Mouse (Mus musculus): ENCODE results near the gene Kcnd2. TPM values are rescaled to one million over a fixed set of nuclear protein-coding genes. Genes with fewer than 3 reads are reported as not detected.

The Kcnd2 gene
- polyA plus RNA-seq, 1 experiment from 2014 or later, result 1.2 TPM

- no peaks in the 10 kb centered on the region for H3K36me3 ChIP-seq (ENCODE audit: control insufficient read depth, insufficient read depth, low read length)
- H3K4me1 ChIP-seq (ENCODE audit: control insufficient read depth, insufficient read depth, low read length), result no peaks in the 10 kb centered on the region
- no peaks in the 10 kb centered on the region for H3K9me3 ChIP-seq (ENCODE audit: control insufficient read depth, low read length)
- no peak overlapping the region for H3K4me2 ChIP-seq (ENCODE audit: low read depth, low read length)
- no peak overlapping the region for H3K4me3 ChIP-seq (ENCODE audit: low read depth, low read length)
- 83% methylated on average over 2 of the region's 2 CpGs for WGBS
- no peak overlapping the region for H3K9ac ChIP-seq (ENCODE audit: low read depth, low read length)
- DNase-seq (ENCODE audit: low spot score) (no peak), ATAC-seq (ENCODE audit: low read depth) (no peak)
- H3K27me3 ChIP-seq (replicated peaks; ENCODE audit: control insufficient read depth, insufficient read depth, low read length), result no peaks in the 10 kb centered on the region
- H3K27ac ChIP-seq (replicated peaks; ENCODE audit: low read depth, low read length), result no peak overlapping the region
These were observed 273.2 kb downstream of the Kcnd2 start for GRCm38 (mm10) chr6:21488536-21488935.

GRCm38 (mm10) chr6:21502921-21503320, 287.6 kb downstream of the Kcnd2 start:
- Histone ChIP-seq H3K27me3 (replicated peaks; ENCODE audit: control insufficient read depth, insufficient read depth, low read length) (no peaks in the 10 kb centered on the region), H3K4me1 (ENCODE audit: control insufficient read depth, insufficient read depth, low read length) (no peaks in the 10 kb centered on the region), H3K4me2 (ENCODE audit: low read depth, low read length) (no peak overlapping the region), H3K27ac (replicated peaks; ENCODE audit: low read depth, low read length) (no peak overlapping the region), H3K4me3 (ENCODE audit: low read depth, low read length) (no peak overlapping the region), H3K9me3 (ENCODE audit: control insufficient read depth, low read length) (no peaks in the 10 kb centered on the region), H3K9ac (ENCODE audit: low read depth, low read length) (no peak overlapping the region), H3K36me3 (ENCODE audit: control insufficient read depth, insufficient read depth, low read length) (no peaks in the 10 kb centered on the region)
- DNase-seq (ENCODE audit: low spot score) (no peak), ATAC-seq (ENCODE audit: low read depth) (no peak)
- 73% methylated on average over 1 of the region's 1 CpGs for WGBS

GRCm38 (mm10) chr6:21510621-21511239, 295.4 kb downstream of the Kcnd2 start:
- peak; percentile 88 for DNase-seq (ENCODE audit: low spot score)

GRCm38 (mm10) chr6:21520351-21520750, 305.0 kb downstream of the Kcnd2 start:
- no peak overlapping the region for H3K4me2 ChIP-seq (ENCODE audit: low read depth, low read length)
- H3K9ac ChIP-seq (ENCODE audit: low read depth, low read length), result no peak overlapping the region
- no peak for ATAC-seq (ENCODE audit: low read depth)
- DNase-seq (ENCODE audit: low spot score), result no peak
- H3K27me3 ChIP-seq (replicated peaks; ENCODE audit: control insufficient read depth, insufficient read depth, low read length), result no peaks in the 10 kb centered on the region
- H3K27ac ChIP-seq (replicated peaks; ENCODE audit: low read depth, low read length), result no peak overlapping the region
- H3K4me3 ChIP-seq (ENCODE audit: low read depth, low read length), result no peak overlapping the region
- H3K36me3 ChIP-seq (ENCODE audit: control insufficient read depth, insufficient read depth, low read length), result no peaks in the 10 kb centered on the region
- H3K9me3 ChIP-seq (ENCODE audit: control insufficient read depth, low read length), result no peaks in the 10 kb centered on the region
- no peaks in the 10 kb centered on the region for H3K4me1 ChIP-seq (ENCODE audit: control insufficient read depth, insufficient read depth, low read length)
- WGBS, result 54% methylated on average over 1 of the region's 1 CpGs

More at GRCm38 (mm10) chr6:21510621-21511239, 295.4 kb downstream of the Kcnd2 start:
- H3K27me3 ChIP-seq (replicated peaks; ENCODE audit: control insufficient read depth, insufficient read depth, low read length), result no peaks in the 10 kb centered on the region
- no peak overlapping the region for H3K4me2 ChIP-seq (ENCODE audit: low read depth, low read length)
- no peaks in the 10 kb centered on the region for H3K36me3 ChIP-seq (ENCODE audit: control insufficient read depth, insufficient read depth, low read length)
- no peak for ATAC-seq (ENCODE audit: low read depth)
- H3K4me3 ChIP-seq (ENCODE audit: low read depth, low read length), result no peak overlapping the region
- H3K4me1 ChIP-seq (ENCODE audit: control insufficient read depth, insufficient read depth, low read length), result no peaks in the 10 kb centered on the region
- 71% methylated on average over 3 of the region's 3 CpGs for WGBS
- no peak overlapping the region for H3K9ac ChIP-seq (ENCODE audit: low read depth, low read length)
- no peak overlapping the region for H3K27ac ChIP-seq (replicated peaks; ENCODE audit: low read depth, low read length)
- H3K9me3 ChIP-seq (ENCODE audit: control insufficient read depth, low read length), result no peaks in the 10 kb centered on the region

- DNase-seq (ENCODE audit: low spot score) (peak; percentile 35), ATAC-seq (ENCODE audit: low read depth) (no peak)
- no peak overlapping the region for H3K4me3 ChIP-seq (ENCODE audit: low read depth, low read length)
- H3K27ac ChIP-seq (replicated peaks; ENCODE audit: low read depth, low read length), result no peak overlapping the region
- H3K9me3 ChIP-seq (ENCODE audit: control insufficient read depth, low read length), result no peaks in the 10 kb centered on the region
- H3K9ac ChIP-seq (ENCODE audit: low read depth, low read length), result no peak overlapping the region
- H3K27me3 ChIP-seq (replicated peaks; ENCODE audit: control insufficient read depth, insufficient read depth, low read length), result no peaks in the 10 kb centered on the region
- no peaks in the 10 kb centered on the region for H3K4me1 ChIP-seq (ENCODE audit: control insufficient read depth, insufficient read depth, low read length)
- no peaks in the 10 kb centered on the region for H3K36me3 ChIP-seq (ENCODE audit: control insufficient read depth, insufficient read depth, low read length)
- 32% methylated on average over 1 of the region's 1 CpGs for WGBS
- no peak overlapping the region for H3K4me2 ChIP-seq (ENCODE audit: low read depth, low read length)
These were observed 312.3 kb downstream of the Kcnd2 start for GRCm38 (mm10) chr6:21527489-21528074.

- no peak overlapping the region for H3K9ac ChIP-seq (ENCODE audit: low read depth, low read length)
- no peaks in the 10 kb centered on the region for H3K9me3 ChIP-seq (ENCODE audit: control insufficient read depth, low read length)
- H3K4me2 ChIP-seq (ENCODE audit: low read depth, low read length), result no peak overlapping the region
- H3K27me3 ChIP-seq (replicated peaks; ENCODE audit: control insufficient read depth, insufficient read depth, low read length), result no peaks in the 10 kb centered on the region
- WGBS, result 70% methylated on average over 2 of the region's 2 CpGs
- no peak for ATAC-seq (ENCODE audit: low read depth)
- H3K27ac ChIP-seq (replicated peaks; ENCODE audit: low read depth, low read length), result no peak overlapping the region
- no peaks in the 10 kb centered on the region for H3K36me3 ChIP-seq (ENCODE audit: control insufficient read depth, insufficient read depth, low read length)
- H3K4me3 ChIP-seq (ENCODE audit: low read depth, low read length), result no peak overlapping the region
- DNase-seq (ENCODE audit: low spot score), result no peak
- H3K4me1 ChIP-seq (ENCODE audit: control insufficient read depth, insufficient read depth, low read length), result no peaks in the 10 kb centered on the region
These were observed 318.7 kb downstream of the Kcnd2 start for GRCm38 (mm10) chr6:21534009-21534408.

- no peak overlapping the region for H3K4me3 ChIP-seq (ENCODE audit: low read depth, low read length)
- no peak overlapping the region for H3K27ac ChIP-seq (replicated peaks; ENCODE audit: low read depth, low read length)
- no peak for ATAC-seq (ENCODE audit: low read depth)
- no peaks in the 10 kb centered on the region for H3K4me1 ChIP-seq (ENCODE audit: control insufficient read depth, insufficient read depth, low read length)
- no peaks in the 10 kb centered on the region for H3K27me3 ChIP-seq (replicated peaks; ENCODE audit: control insufficient read depth, insufficient read depth, low read length)
- no peaks in the 10 kb centered on the region for H3K36me3 ChIP-seq (ENCODE audit: control insufficient read depth, insufficient read depth, low read length)
- H3K9me3 ChIP-seq (ENCODE audit: control insufficient read depth, low read length), result no peaks in the 10 kb centered on the region
- 31% methylated on average over 1 of the region's 1 CpGs for WGBS
- DNase-seq (ENCODE audit: low spot score), result no peak
- H3K4me2 ChIP-seq (ENCODE audit: low read depth, low read length), result no peak overlapping the region
- H3K9ac ChIP-seq (ENCODE audit: low read depth, low read length), result no peak overlapping the region
These were observed 319.5 kb downstream of the Kcnd2 start for GRCm38 (mm10) chr6:21534820-21535219.

- DNase-seq (ENCODE audit: low spot score) (no peak), ATAC-seq (ENCODE audit: low read depth) (no peak)
- Histone ChIP-seq H3K27ac (replicated peaks; ENCODE audit: low read depth, low read length) (no peak overlapping the region), H3K36me3 (ENCODE audit: control insufficient read depth, insufficient read depth, low read length) (no peaks in the 10 kb centered on the region), H3K4me1 (ENCODE audit: control insufficient read depth, insufficient read depth, low read length) (no peaks in the 10 kb centered on the region), H3K4me3 (ENCODE audit: low read depth, low read length) (no peak overlapping the region), H3K9me3 (ENCODE audit: control insufficient read depth, low read length) (no peaks in the 10 kb centered on the region), H3K4me2 (ENCODE audit: low read depth, low read length) (no peak overlapping the region), H3K9ac (ENCODE audit: low read depth, low read length) (no peak overlapping the region), H3K27me3 (replicated peaks; ENCODE audit: control insufficient read depth, insufficient read depth, low read length) (no peaks in the 10 kb centered on the region)
- 73% methylated on average over 9 of the region's 9 CpGs for WGBS
These were observed 336.2 kb downstream of the Kcnd2 start for GRCm38 (mm10) chr6:21551501-21551900.

GRCm38 (mm10) chr6:21570964-21571363, 355.7 kb downstream of the Kcnd2 start:
- Histone ChIP-seq H3K4me2 (ENCODE audit: low read depth, low read length) (no peak overlapping the region), H3K36me3 (ENCODE audit: control insufficient read depth, insufficient read depth, low read length) (no peaks in the 10 kb centered on the region), H3K4me1 (ENCODE audit: control insufficient read depth, insufficient read depth, low read length) (no peaks in the 10 kb centered on the region), H3K27ac (replicated peaks; ENCODE audit: low read depth, low read length) (no peak overlapping the region), H3K9me3 (ENCODE audit: control insufficient read depth, low read length) (no peaks in the 10 kb centered on the region), H3K9ac (ENCODE audit: low read depth, low read length) (no peak overlapping the region), H3K4me3 (ENCODE audit: low read depth, low read length) (no peak overlapping the region), H3K27me3 (replicated peaks; ENCODE audit: control insufficient read depth, insufficient read depth, low read length) (no peaks in the 10 kb centered on the region)
- no peak for ATAC-seq (ENCODE audit: low read depth)
- no peak for DNase-seq (ENCODE audit: low spot score)
- 71% methylated on average over 6 of the region's 6 CpGs for WGBS

All from embryonic facial prominence, embryonic 14.5 days (tissue).